Mouse (Mus musculus): ENCODE data around the gene Mterf2. TPM values are rescaled to one million over a fixed set of nuclear protein-coding genes. Genes with fewer than 3 reads are reported as not detected.
A peak's percentile ranks its signal among the peaks of the same experiment; 100 is the strongest.

The Mterf2 gene
- polyA plus RNA-seq, 1 experiment from 2014 or later: 13.0 TPM

GRCm38 (mm10) chr10:85136573-85136972 lies 8.7 kb upstream of the Mterf2 start:
- no peak overlapping the region for H3K9ac ChIP-seq
- H3K36me3 ChIP-seq: peaks cover 13% of the 10 kb centered on the region
- H3K4me3 ChIP-seq: no peak overlapping the region
- H3K9me3 ChIP-seq (replicated peaks): no peaks in the 10 kb centered on the region
- ATAC-seq (ENCODE audit: insufficient number of reproducible peaks, low FRiP score): no peak
- no peak overlapping the region for H3K27ac ChIP-seq (ENCODE audit: poor library complexity, severe bottlenecking)
- no peaks in the 10 kb centered on the region for H3K4me1 ChIP-seq (replicated peaks)
- 83% methylated on average over 6 of the region's 6 CpGs for WGBS
- H3K27me3 ChIP-seq (replicated peaks): no peaks in the 10 kb centered on the region
- H3K4me2 ChIP-seq: no peak overlapping the region

DNA sequence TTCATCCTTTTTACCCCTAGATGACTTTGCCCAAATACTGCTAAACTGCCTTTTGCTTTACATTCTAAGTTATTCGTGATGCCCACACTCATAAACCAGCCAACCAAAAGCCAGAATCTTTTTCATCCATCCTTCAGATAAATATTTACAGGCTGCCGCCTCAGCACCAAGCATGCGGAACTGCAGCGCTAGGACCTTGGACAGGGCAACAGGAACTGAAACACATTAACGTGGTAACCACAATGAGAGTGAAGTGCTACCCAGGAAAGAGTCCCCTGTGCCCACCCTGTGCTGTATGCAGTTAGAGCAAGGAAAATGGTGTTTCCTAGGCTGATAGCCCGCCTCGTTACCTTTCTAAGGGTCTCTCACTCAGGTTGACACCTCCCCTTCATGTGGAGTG lies 626 bp upstream of the Mterf2 start:
- Histone ChIP-seq H3K9me3 (replicated peaks) (no peaks in the 10 kb centered on the region), H3K27ac (ENCODE audit: poor library complexity, severe bottlenecking) (no peak overlapping the region), H3K36me3 (peaks cover 6% of the 10 kb centered on the region), H3K4me3 (peak overlapping the region; percentile 81), H3K4me2 (peak overlapping the region; percentile 71), H3K4me1 (replicated peaks) (peaks cover 12% of the 10 kb centered on the region), H3K27me3 (replicated peaks) (no peaks in the 10 kb centered on the region), H3K9ac (peak overlapping the region; percentile 5; the same call in 1 of the 2 replicates)
- 17% methylated on average over 7 of the region's 7 CpGs for WGBS
- ATAC-seq (ENCODE audit: insufficient number of reproducible peaks, low FRiP score): no peak

DNA sequence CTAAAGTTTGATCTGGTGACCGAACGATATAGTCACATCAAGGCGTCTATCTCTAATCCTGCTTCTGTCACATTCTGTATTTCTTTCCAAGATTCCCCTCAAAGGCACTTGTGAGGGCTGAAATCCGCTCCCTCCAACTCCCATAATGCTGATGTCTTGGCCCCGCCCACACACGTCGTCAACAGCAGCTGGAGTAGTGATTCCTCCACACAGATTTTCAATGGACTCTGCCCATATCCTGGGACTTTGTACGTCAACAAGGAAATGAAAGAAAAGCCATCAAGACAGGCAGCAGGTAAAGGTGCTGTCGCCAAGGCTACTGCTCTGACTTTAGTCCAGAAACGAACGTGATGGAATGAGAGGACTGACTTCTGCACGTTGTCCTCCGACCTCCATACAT lies 2.6 kb downstream of the Mterf2 start:
- peaks cover 19% of the 10 kb centered on the region for H3K36me3 ChIP-seq
- no peaks in the 10 kb centered on the region for H3K9me3 ChIP-seq (replicated peaks)

GRCm38 (mm10) chr10:85114409-85114808 lies 13.4 kb downstream of the Mterf2 start:
- Histone ChIP-seq H3K4me1 (replicated peaks) (peaks cover 5% of the 10 kb centered on the region), H3K27me3 (replicated peaks) (no peaks in the 10 kb centered on the region), H3K4me3 (no peak overlapping the region), H3K9ac (no peak overlapping the region), H3K27ac (ENCODE audit: poor library complexity, severe bottlenecking) (no peak overlapping the region), H3K9me3 (replicated peaks) (no peaks in the 10 kb centered on the region), H3K4me2 (no peak overlapping the region), H3K36me3 (peaks cover 32% of the 10 kb centered on the region)
- ATAC-seq (ENCODE audit: insufficient number of reproducible peaks, low FRiP score): no peak
- 62% methylated on average over 4 of the region's 4 CpGs for WGBS

More for the DNA sequence above, 2.6 kb downstream of the Mterf2 start:
- no peak overlapping the region for H3K4me2 ChIP-seq
- H3K4me1 ChIP-seq (replicated peaks): peaks cover 15% of the 10 kb centered on the region
- no peak for ATAC-seq (ENCODE audit: insufficient number of reproducible peaks, low FRiP score)
- no peaks in the 10 kb centered on the region for H3K27me3 ChIP-seq (replicated peaks)
- no peak overlapping the region for H3K4me3 ChIP-seq
- no peak overlapping the region for H3K9ac ChIP-seq
- WGBS: 83% methylated on average over 13 of the region's 13 CpGs
- no peak overlapping the region for H3K27ac ChIP-seq (ENCODE audit: poor library complexity, severe bottlenecking)

- no peaks in the 10 kb centered on the region for H3K27me3 ChIP-seq (replicated peaks)
- H3K9me3 ChIP-seq (replicated peaks): no peaks in the 10 kb centered on the region
- peak; percentile 56 for ATAC-seq (ENCODE audit: insufficient number of reproducible peaks, low FRiP score)
- H3K9ac ChIP-seq: peak overlapping the region; percentile 91
- H3K4me3 ChIP-seq: peak overlapping the region; percentile 81
- H3K27ac ChIP-seq (ENCODE audit: poor library complexity, severe bottlenecking): peak overlapping the region; percentile 89
- H3K36me3 ChIP-seq: no peaks in the 10 kb centered on the region
- peaks cover 8% of the 10 kb centered on the region for H3K4me1 ChIP-seq (replicated peaks)
- H3K4me2 ChIP-seq: peak overlapping the region; percentile 88
- under 1% methylated on average over 34 of the region's 34 CpGs for WGBS
These were observed 24.5 kb downstream of the Mterf2 start for GRCm38 (mm10) chr10:85103085-85103885.

DNA sequence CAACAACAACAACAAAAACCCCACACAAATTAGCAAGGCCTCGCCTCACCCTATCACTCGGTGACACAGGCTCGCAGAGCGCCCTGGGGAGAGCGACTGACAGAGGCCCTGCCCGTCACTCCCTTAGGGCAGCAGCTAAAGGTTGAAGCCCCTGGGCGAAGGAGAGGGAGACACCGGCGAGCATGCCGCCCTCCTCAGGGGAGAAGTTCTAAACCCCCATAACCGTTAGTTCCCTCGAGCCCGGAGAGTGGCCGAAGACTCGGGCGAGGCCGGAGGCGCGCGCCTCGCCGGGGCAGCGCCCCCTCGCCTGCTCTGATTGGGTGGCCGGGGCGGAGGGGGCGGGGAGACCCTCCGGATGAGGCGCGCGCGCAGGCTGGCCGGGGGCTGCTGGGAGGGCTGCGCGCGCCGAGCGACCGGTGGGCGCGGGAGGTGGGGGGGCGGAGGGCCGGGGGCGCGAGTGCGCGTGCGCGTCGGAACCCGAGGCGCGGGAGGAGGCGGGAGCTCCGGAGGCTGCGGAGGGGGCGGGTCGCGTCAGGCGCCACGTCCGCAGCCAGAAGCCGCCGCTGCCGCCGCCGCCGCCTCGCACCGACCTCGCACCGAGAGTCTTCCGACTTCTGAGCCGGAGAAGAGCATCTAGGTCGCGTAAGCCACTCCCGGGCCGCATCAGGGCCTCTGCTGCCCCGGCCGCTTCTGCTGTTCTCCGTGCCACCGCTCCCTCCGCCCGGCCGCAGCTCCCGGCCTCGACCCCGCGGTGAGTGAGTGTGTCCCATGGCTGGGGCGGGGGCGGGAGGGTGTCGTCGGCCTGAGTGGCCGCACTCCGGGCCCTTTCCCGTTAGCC lies 25.4 kb downstream of the Mterf2 start, which contains the start of the genes Fhl4 and Tmem263:
TSS of gene Fhl4 (minus strand) at position 249 of the 838 bp plus-strand sequence.
TSS of gene Tmem263 (plus strand) at position 381 of the 838 bp plus-strand sequence.
- Histone ChIP-seq H3K9ac (peak within 1 kb of the TSS; percentile 91), H3K27ac (ENCODE audit: poor library complexity, severe bottlenecking) (peak within 1 kb of the TSS; percentile 89), H3K27me3 (replicated peaks) (no peaks in the 10 kb centered on the region), H3K4me1 (replicated peaks) (peaks cover 8% of the 10 kb centered on the region), H3K4me2 (peak within 1 kb of the TSS; percentile 88), H3K9me3 (replicated peaks) (no peaks in the 10 kb centered on the region), H3K4me3 (peak within 1 kb of the TSS; percentile 81), H3K36me3 (no peaks in the 10 kb centered on the region)
- ATAC-seq (ENCODE audit: insufficient number of reproducible peaks, low FRiP score): peak; percentile 97
- WGBS: 2% methylated on average over 79 of the region's 96 CpGs

DNA sequence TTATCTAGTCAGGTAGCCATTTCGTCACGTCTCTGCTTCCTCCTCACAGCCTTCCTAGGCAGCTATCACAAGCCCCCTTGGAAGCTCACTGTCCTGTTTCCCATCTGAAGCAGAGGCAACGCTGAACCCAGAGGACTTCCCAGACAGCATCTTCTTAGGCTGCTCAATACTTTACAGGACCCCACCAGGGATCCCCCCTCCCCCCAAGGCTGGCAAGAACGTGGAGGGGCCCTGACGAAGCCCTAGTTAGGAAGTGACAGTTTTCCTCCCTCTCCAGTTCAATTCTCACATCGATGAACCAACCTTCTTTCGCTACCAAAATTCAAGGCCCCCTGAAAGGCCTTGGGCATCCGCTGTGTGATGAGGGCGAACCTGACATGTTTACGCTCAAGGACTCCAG lies 26.0 kb downstream of the Mterf2 start:
- 2% methylated on average over 10 of the region's 10 CpGs for WGBS
- Histone ChIP-seq H3K36me3 (no peaks in the 10 kb centered on the region), H3K4me3 (peak overlapping the region; percentile 81), H3K4me2 (peak overlapping the region; percentile 88), H3K27ac (ENCODE audit: poor library complexity, severe bottlenecking) (peak overlapping the region; percentile 86), H3K9me3 (replicated peaks) (no peaks in the 10 kb centered on the region), H3K9ac (peak overlapping the region; percentile 91), H3K27me3 (replicated peaks) (no peaks in the 10 kb centered on the region), H3K4me1 (replicated peaks) (peaks cover 8% of the 10 kb centered on the region)
- 0 out of 2 replicates have a peak, but pooled peaks have one; percentile 4 for ATAC-seq (ENCODE audit: insufficient number of reproducible peaks, low FRiP score)

DNA sequence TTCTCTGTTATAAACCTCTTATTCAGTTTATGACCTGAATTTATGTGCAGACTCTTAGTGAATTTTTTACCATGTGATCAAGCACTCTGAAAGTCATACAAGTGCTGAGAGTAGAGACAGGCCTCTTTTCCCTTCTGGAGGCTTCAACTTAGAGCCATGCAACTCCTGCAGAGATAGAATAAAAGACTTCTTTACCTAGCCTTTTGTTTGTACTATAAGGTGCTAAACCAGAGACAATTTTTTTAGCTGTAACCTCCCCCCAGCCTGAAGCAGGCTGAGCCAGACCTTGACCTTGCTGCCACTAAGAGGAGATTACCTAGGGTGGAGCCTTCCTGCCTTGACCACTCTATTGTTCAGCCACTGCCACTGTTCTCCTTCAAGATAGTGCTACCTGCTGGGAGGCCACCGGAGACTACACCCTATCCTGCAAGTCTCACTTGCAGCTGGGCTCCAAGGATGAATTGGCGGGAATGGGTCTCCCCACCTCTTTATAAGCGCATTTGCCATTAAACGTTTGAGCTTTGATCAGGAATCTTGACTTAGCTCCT lies 56.1 kb downstream of the Mterf2 start:
- WGBS: 53% methylated on average over 4 of the region's 4 CpGs
- no peaks in the 10 kb centered on the region for H3K4me1 ChIP-seq (replicated peaks)
- ATAC-seq (ENCODE audit: insufficient number of reproducible peaks, low FRiP score): no peak
- H3K27me3 ChIP-seq (replicated peaks): no peaks in the 10 kb centered on the region
- 0 out of 2 replicates have a peak, but pooled peaks cover 6% of the 10 kb centered on the region for H3K9me3 ChIP-seq (replicated peaks)
- no peak overlapping the region for H3K4me2 ChIP-seq
- no peak overlapping the region for H3K4me3 ChIP-seq
- H3K27ac ChIP-seq (ENCODE audit: poor library complexity, severe bottlenecking): no peak overlapping the region
- no peaks in the 10 kb centered on the region for H3K36me3 ChIP-seq
- no peak overlapping the region for H3K9ac ChIP-seq

Other genes starting within 250 kb of the Mterf2 start
- gene Ric8b, start 210.4 kb downstream of the Mterf2 start, polyA plus RNA-seq (2016; fragmentation: Nextera tagmentation; extraction: Ambion mirVana): 20.7 and 20.8 TPM in 2 replicates
- 1.3 and 1.8 TPM in 2 replicates for gene Fhl4, start 25.5 kb downstream of the Mterf2 start, polyA plus RNA-seq (2016; fragmentation: Nextera tagmentation; extraction: Ambion mirVana)
- gene Tmem263, start 25.4 kb downstream of the Mterf2 start, polyA plus RNA-seq (2016; fragmentation: Nextera tagmentation; extraction: Ambion mirVana): 64.4 and 65.6 TPM in 2 replicates
- 20.5 and 20.8 TPM in 2 replicates for gene Cry1, start 57.0 kb upstream of the Mterf2 start, polyA plus RNA-seq (2016; fragmentation: Nextera tagmentation; extraction: Ambion mirVana)